Mouse (Mus musculus): ENCODE results near the gene Ankrd23. TPM values are rescaled to one million over a fixed set of nuclear protein-coding genes. Genes with fewer than 3 reads are reported as not detected.

Ankrd23 gene
- total and polyA plus RNA-seq, 3 experiments = 2.8 to 6.1 (median 3.7) TPM

GRCm38 (mm10) chr1:36546888-36547471, 10.3 kb upstream of the Ankrd23 start, which contains the start of gene Ankrd39 (continued):
- TF ChIP-seq ZC3H11A (IDR thresholded peaks at IDR 0.05; ENCODE audit: low read depth, low read length) (peak; percentile 99), KAT2A (IDR thresholded peaks at IDR 0.05; ENCODE audit: insufficient replicate concordance, low read length) (no peak), CHD1 (IDR thresholded peaks at IDR 0.05; ENCODE audit: low read depth, low read length) (no peak), JUND (conservative IDR thresholded peaks at IDR 0.05; ENCODE audit: low read depth, low read length) (no peak), RAD21 (IDR thresholded peaks at IDR 0.05; ENCODE audit: low read depth, low read length) (no peak; the same call in none of the 2 replicates), MXI1 (IDR thresholded peaks at IDR 0.05; ENCODE audit: low read depth, low read length) (peak; percentile 80), MEF2A (IDR thresholded peaks at IDR 0.05; ENCODE audit: borderline replicate concordance, low read depth, low read length) (peak; percentile 67), EP300 (IDR thresholded peaks at IDR 0.05; ENCODE audit: low read length) (no peak), ETS1 (conservative IDR thresholded peaks at IDR 0.05; ENCODE audit: low read depth, low read length) (no peak), CHD2 (IDR thresholded peaks at IDR 0.05; ENCODE audit: low read length) (peak; percentile 96), IRF4 (IDR thresholded peaks at IDR 0.05; ENCODE audit: low read depth, low read length) (peak; percentile 75), PAX5 (IDR thresholded peaks at IDR 0.05; ENCODE audit: low read length) (no peak), JUN (IDR thresholded peaks at IDR 0.05; ENCODE audit: insufficient read depth, low read depth, low read length) (no peak), ZMIZ1 (IDR thresholded peaks at IDR 0.05; ENCODE audit: low read depth, low read length) (peak; percentile 67), MYC (IDR thresholded peaks at IDR 0.05; ENCODE audit: low read depth, low read length) (peak; percentile 15; the same call in 1 of the 2 replicates), HCFC1 (IDR thresholded peaks at IDR 0.05; ENCODE audit: low read depth, low read length) (peak; percentile 32; the same call in 1 of the 2 replicates), MAX (IDR thresholded peaks at IDR 0.05; ENCODE audit: low read length) (peak; percentile 64), BHLHE40 (IDR thresholded peaks at IDR 0.05; ENCODE audit: low read depth, low read length) (peak; percentile 27; the same call in 1 of the 2 replicates), MAFK (IDR thresholded peaks at IDR 0.05; ENCODE audit: insufficient replicate concordance, low read length) (no peak), ELF1 (IDR thresholded peaks at IDR 0.05; ENCODE audit: low read depth, low read length) (no peak; the same call in 1 of the 2 replicates), POLR2A (IDR thresholded peaks at IDR 0.05; ENCODE audit: low read depth, low read length) (peak; percentile 93), POLR2AphosphoS2 (IDR thresholded peaks at IDR 0.05; ENCODE audit: low read depth, low read length) (no peak)

GRCm38 (mm10) chr1:36545845-36546600, 9.3 kb upstream of the Ankrd23 start:
- dilution Hi-C loops (cut with MboI; ENCODE audit: extremely low pct_ligation_motif_present, extremely low pct_unique_long_range_greater_than_20kb, low sequenced_read_pairs) = no loop called here
- peak; percentile 66 for DNase-seq (ENCODE audit: extremely low read depth)
- 0 out of 2 replicates have a peak overlapping the region, but pooled peaks have one; percentile 11 for H3K27ac ChIP-seq (ENCODE audit: insufficient read depth, low read depth)
- TF ChIP-seq HCFC1 (IDR thresholded peaks at IDR 0.05; ENCODE audit: low read depth, low read length) = no peak
- TF ChIP-seq PAX5 (IDR thresholded peaks at IDR 0.05; ENCODE audit: low read length) = no peak
- TF ChIP-seq NRF1 (IDR thresholded peaks at IDR 0.05; ENCODE audit: low read depth, low read length) = no peak
- TF ChIP-seq TBP (conservative IDR thresholded peaks at IDR 0.05; ENCODE audit: low read depth, low read length) = peak; percentile 94
- TF ChIP-seq JUN (IDR thresholded peaks at IDR 0.05; ENCODE audit: insufficient read depth, low read depth, low read length) = no peak
- no peak for TF ChIP-seq ETS1 (conservative IDR thresholded peaks at IDR 0.05; ENCODE audit: low read depth, low read length)
- no peak for TF ChIP-seq E2F4 (IDR thresholded peaks at IDR 0.05; ENCODE audit: insufficient replicate concordance, low read depth, low read length)
- peak; percentile 41; the same call in 1 of the 2 replicates for TF ChIP-seq ZNF384 (IDR thresholded peaks at IDR 0.05; ENCODE audit: low read depth, low read length)
- peak; percentile 20 for TF ChIP-seq RAD21 (IDR thresholded peaks at IDR 0.05; ENCODE audit: low read depth, low read length)
- no peak for TF ChIP-seq ZC3H11A (IDR thresholded peaks at IDR 0.05; ENCODE audit: low read depth, low read length)
- no peak for TF ChIP-seq TCF12 (IDR thresholded peaks at IDR 0.05; ENCODE audit: low read depth, low read length)
- TF ChIP-seq UBTF (IDR thresholded peaks at IDR 0.05; ENCODE audit: low read depth, low read length) = no peak; the same call in 1 of the 2 replicates
- TF ChIP-seq MAFK (IDR thresholded peaks at IDR 0.05; ENCODE audit: insufficient replicate concordance, low read length) = peak; percentile 37; the same call in 1 of the 2 replicates
- TF ChIP-seq CHD2 (IDR thresholded peaks at IDR 0.05; ENCODE audit: low read length) = no peak
- 0 out of 2 replicates have a peak, but pooled peaks have one; percentile 19 for TF ChIP-seq ELF1 (IDR thresholded peaks at IDR 0.05; ENCODE audit: low read depth, low read length)
- no peak; the same call in 1 of the 2 replicates for TF ChIP-seq IRF4 (IDR thresholded peaks at IDR 0.05; ENCODE audit: low read depth, low read length)
- TF ChIP-seq MAX (IDR thresholded peaks at IDR 0.05; ENCODE audit: low read length) = no peak
- TF ChIP-seq MEF2A (IDR thresholded peaks at IDR 0.05; ENCODE audit: borderline replicate concordance, low read depth, low read length) = no peak
- TF ChIP-seq JUND (conservative IDR thresholded peaks at IDR 0.05; ENCODE audit: low read depth, low read length) = no peak
- TF ChIP-seq RCOR1 (conservative IDR thresholded peaks at IDR 0.05; ENCODE audit: low read depth, low read length) = no peak
- TF ChIP-seq MYC (IDR thresholded peaks at IDR 0.05; ENCODE audit: low read depth, low read length) = no peak
- TF ChIP-seq CTCF (conservative IDR thresholded peaks at IDR 0.05 in 1 of 2, IDR thresholded peaks at IDR 0.05 in 1 of 2; ENCODE audit: low read depth in 2 of 2, low read length in 2 of 2) = peak in 1 of 2 experiments; percentile 71; a peak in 2 of 4 replicates
- no peak for TF ChIP-seq CHD1 (IDR thresholded peaks at IDR 0.05; ENCODE audit: low read depth, low read length)
- no peak for TF ChIP-seq MXI1 (IDR thresholded peaks at IDR 0.05; ENCODE audit: low read depth, low read length)

More at GRCm38 (mm10) chr1:36545845-36546600, 9.3 kb upstream of the Ankrd23 start:
- Histone ChIP-seq H3K4me1 (ENCODE audit: control insufficient read depth in 1 of 2, insufficient read depth in 2 of 2) (peaks cover 2 to 10% of the 10 kb centered on the region in 2 experiments; a peak in 3 of 4 replicates), H3K79me2 (replicated peaks; ENCODE audit: control insufficient read depth, extremely low read depth, insufficient read depth, poor library complexity, severe bottlenecking) (no peaks in the 10 kb centered on the region), H3K4me3 (replicated peaks in 1 of 3; ENCODE audit: low read depth in 2 of 3, low read length in 2 of 3, poor library complexity in 1 of 3) (peak overlapping the region; percentile 66 to 81 (median 72)), H3K9ac (ENCODE audit: insufficient read depth, low read depth) (peak overlapping the region; percentile 42), H3K36me3 (replicated peaks in 1 of 2; ENCODE audit: control insufficient read depth in 1 of 2, insufficient read depth in 1 of 2, low read length in 1 of 2) (peaks cover 29 to 55% of the 10 kb centered on the region in 2 experiments), H3K9me3 (replicated peaks; ENCODE audit: low read length) (no peaks in the 10 kb centered on the region), H3K27me3 (replicated peaks) (no peaks in the 10 kb centered on the region), H3K4me2 (ENCODE audit: insufficient read depth, low read depth, poor library complexity, severe bottlenecking) (peak overlapping the region; percentile 80)
- in situ Hi-C loops (cut with MboI; ENCODE audit: low pct_ligation_motif_present, low pct_unique_long_range_greater_than_20kb, low sequenced_read_pairs) = no loop called here

Measured in CH12.LX (cell line).